Mouse (Mus musculus) stomach, embryonic 14.5 days (tissue): ENCODE measurements around the gene Efcab5. TPM values are rescaled to one million over a fixed set of nuclear protein-coding genes. Genes with fewer than 3 reads are reported as not detected.
"Not testable (repeated sequence)": the region's sequence is repeated elsewhere in the genome, so short reads cannot be mapped to it uniquely, and the experiment has no call there.

Source experiments
- ATAC-seq: fragments of 200-750 bp; cut with Nextera tagmentation; 2 replicates; pipeline ENCODE4 v1.8.0; 2017; ENCODE audit warnings: low read depth, moderate TSS enrichment; ENCODE audit not compliant: insufficient number of reproducible peaks, insufficient read depth, low FRiP score
- H3K27ac ChIP-seq: fragments of 300-500 bp; sonication (generic); 2 replicates; pipeline ENCODE4 v1.5.1; 2014; ENCODE audit warnings: mild to moderate bottlenecking, low read length, moderate library complexity, mixed read lengths
- H3K27me3 ChIP-seq: fragments of 300-500 bp; sonication (generic); 2 replicates; pipeline ENCODE4 v1.6.1; 2014; ENCODE audit warnings: low read length, control low read depth, mixed read lengths; ENCODE audit not compliant: control insufficient read depth, insufficient read depth
- H3K36me3 ChIP-seq: fragments of 300-500 bp; sonication (generic); 2 replicates; pipeline ENCODE4 v1.6.1; 2014; ENCODE audit warnings: mild to moderate bottlenecking, control low read depth, low read length, moderate library complexity, mixed read lengths; ENCODE audit not compliant: control insufficient read depth, insufficient read depth
- H3K4me1 ChIP-seq: fragments of 300-500 bp; sonication (generic); 2 replicates; pipeline ENCODE4 v1.6.1; 2014; ENCODE audit warnings: low read length, control low read depth, mixed read lengths; ENCODE audit not compliant: control insufficient read depth, insufficient read depth
- H3K4me2 ChIP-seq: fragments of 300-500 bp; sonication (generic); replicated peaks from 2 replicates; pipeline ENCODE4 v1.6.1; 2014; ENCODE audit warnings: low read depth, low read length, control low read depth
- H3K4me3 ChIP-seq: fragments of 300-500 bp; sonication (generic); 2 replicates; pipeline ENCODE4 v1.5.1; 2014; ENCODE audit warnings: low read depth, low read length, control low read depth
- H3K9ac ChIP-seq: fragments of 300-500 bp; sonication (generic); replicated peaks from 2 replicates; pipeline ENCODE4 v1.6.1; 2014; ENCODE audit warnings: low read depth, mild to moderate bottlenecking, control low read depth, low read length, moderate library complexity, mixed read lengths
- H3K9me3 ChIP-seq: fragments of 300-500 bp; sonication (generic); 2 replicates; pipeline ENCODE4 v1.6.1; 2016; ENCODE audit warnings: low read depth, low read length, control low read depth; ENCODE audit not compliant: control insufficient read depth
- WGBS: fragments of 180-500 bp; shearing (Covaris S2); extraction: QIAGEN DNeasy Blood & Tissue Kit; methylation state at CpG from one replicate; pipeline ENCODE4 v1.1.7; 2014; 5-methylcytosine and 5-hydroxymethylcytosine counted together
- polyA plus RNA-seq: library from polyadenylated mRNA; unstranded; fragments of >200 nt; fragmentation: Nextera tagmentation; extraction: Ambion mirVana; gene quantifications from 2 replicates; pipeline ENCODE4 v1.2.1, GENCODE M21; 2014

The Efcab5 gene
- polyA plus RNA-seq, 1 experiment from 2014 or later: 0.36 TPM

- H3K27ac ChIP-seq: no peak overlapping the region
- no peaks in the 10 kb centered on the region for H3K4me1 ChIP-seq
- WGBS: 57% methylated on average over 5 of the region's 5 CpGs
- no peak for ATAC-seq
- no peaks in the 10 kb centered on the region for H3K9me3 ChIP-seq
- no peak overlapping the region for H3K4me3 ChIP-seq
- H3K36me3 ChIP-seq: no peaks in the 10 kb centered on the region
- no peak overlapping the region for H3K4me2 ChIP-seq
- H3K27me3 ChIP-seq: no peaks in the 10 kb centered on the region
- H3K9ac ChIP-seq: no peak overlapping the region
Measured at GRCm38 (mm10) chr11:77084001-77084682, 104.6 kb downstream of the Efcab5 start.

GRCm38 (mm10) chr11:77079361-77079760, 109.4 kb downstream of the Efcab5 start:
- WGBS: 92% methylated on average over 1 of the region's 1 CpGs
- H3K4me3 ChIP-seq: no peak overlapping the region
- peaks cover 7% of the 10 kb centered on the region for H3K36me3 ChIP-seq
- H3K9me3 ChIP-seq: no peaks in the 10 kb centered on the region
- H3K4me1 ChIP-seq: no peaks in the 10 kb centered on the region
- no peak for ATAC-seq
- no peak overlapping the region for H3K4me2 ChIP-seq
- no peak overlapping the region for H3K9ac ChIP-seq
- no peak overlapping the region for H3K27ac ChIP-seq
- H3K27me3 ChIP-seq: no peaks in the 10 kb centered on the region

GRCm38 (mm10) chr11:77078273-77079134, 110.3 kb downstream of the Efcab5 start, which contains the start of gene Nsrp1:
Gene Nsrp1, minus strand, starts transcription at chr11:77078435.
- Histone ChIP-seq H3K4me3 (peak within 1 kb of the TSS; percentile 92), H3K9ac (peak within 1 kb of the TSS; percentile 79), H3K9me3 (no peaks in the 10 kb centered on the region), H3K27ac (peak within 1 kb of the TSS; percentile 75), H3K36me3 (peaks cover 15% of the 10 kb centered on the region), H3K4me2 (peak within 1 kb of the TSS; percentile 77), H3K4me1 (no peaks in the 10 kb centered on the region), H3K27me3 (no peaks in the 10 kb centered on the region)
- ATAC-seq: peak; percentile 98
- WGBS: 4% methylated on average over 48 of the region's 48 CpGs

- 2% methylated on average over 16 of the region's 16 CpGs for WGBS
- Histone ChIP-seq H3K9ac (peak overlapping the region; percentile 79), H3K27ac (peak overlapping the region; percentile 75), H3K4me2 (peak overlapping the region; percentile 77), H3K27me3 (no peaks in the 10 kb centered on the region), H3K36me3 (peaks cover 16% of the 10 kb centered on the region), H3K4me1 (no peaks in the 10 kb centered on the region), H3K9me3 (no peaks in the 10 kb centered on the region), H3K4me3 (peak overlapping the region; percentile 92)
- no peak for ATAC-seq
Measured at GRCm38 (mm10) chr11:77077792-77078191, 111.0 kb downstream of the Efcab5 start.

- H3K4me1 ChIP-seq, H3K9me3 ChIP-seq, ATAC-seq, H3K27ac ChIP-seq, H3K27me3 ChIP-seq: not testable (repeated sequence)
- WGBS: 62% methylated on average over 4 of the region's 4 CpGs
- Histone ChIP-seq H3K36me3 (peaks cover 19% of the 10 kb centered on the region), H3K4me3 (peak overlapping the region; percentile 92), H3K9ac (peak overlapping the region; percentile 79), H3K4me2 (peak overlapping the region; percentile 77)
Measured at GRCm38 (mm10) chr11:77077331-77077730, 111.4 kb downstream of the Efcab5 start.

GRCm38 (mm10) chr11:77070721-77071120, 118.0 kb downstream of the Efcab5 start:
- no peak for ATAC-seq
- Histone ChIP-seq H3K9ac (no peak overlapping the region), H3K9me3 (no peaks in the 10 kb centered on the region), H3K36me3 (peaks cover 28% of the 10 kb centered on the region), H3K27ac (no peak overlapping the region), H3K4me2 (no peak overlapping the region), H3K4me3 (no peak overlapping the region), H3K4me1 (no peaks in the 10 kb centered on the region), H3K27me3 (no peaks in the 10 kb centered on the region)
- WGBS: 64% methylated on average over 4 of the region's 4 CpGs

GRCm38 (mm10) chr11:77068825-77069224, 119.9 kb downstream of the Efcab5 start:
- Histone ChIP-seq H3K9me3 (no peaks in the 10 kb centered on the region), H3K27me3 (no peaks in the 10 kb centered on the region), H3K4me2 (no peak overlapping the region), H3K36me3 (peaks cover 18% of the 10 kb centered on the region), H3K27ac (no peak overlapping the region), H3K4me3 (no peak overlapping the region), H3K4me1 (no peaks in the 10 kb centered on the region), H3K9ac (no peak overlapping the region)
- ATAC-seq: no peak
- WGBS: 79% methylated on average over 4 of the region's 4 CpGs

GRCm38 (mm10) chr11:77063406-77063805, 125.4 kb downstream of the Efcab5 start:
- H3K4me3 ChIP-seq: no peak overlapping the region
- no peaks in the 10 kb centered on the region for H3K27me3 ChIP-seq
- no peak overlapping the region for H3K4me2 ChIP-seq
- no peaks in the 10 kb centered on the region for H3K4me1 ChIP-seq
- peaks cover 9% of the 10 kb centered on the region; the same call in 1 of the 2 replicates for H3K36me3 ChIP-seq
- ATAC-seq: no peak
- no peaks in the 10 kb centered on the region for H3K9me3 ChIP-seq
- WGBS: 92% methylated on average over 2 of the region's 2 CpGs
- H3K9ac ChIP-seq: no peak overlapping the region
- no peak overlapping the region for H3K27ac ChIP-seq
